Mouse (Mus musculus) forebrain, postnatal 0 days (tissue): Measurements from ENCODE around the gene Tshb. TPM values are rescaled to one million over a fixed set of nuclear protein-coding genes. Genes with fewer than 3 reads are reported as not detected.

Experiments
- ATAC-seq: fragments of 200-750 bp; cut with Nextera tagmentation; 2 replicates; pipeline ENCODE4 v1.8.0; 2017; ENCODE audit warnings: mild to moderate bottlenecking, moderate library complexity
- DNase-seq: peaks from one replicate; pipeline ENCODE4 v3.0.0-alpha.2; 2015
- H3K27ac ChIP-seq: fragments of 300-500 bp; sonication (generic); 2 replicates; pipeline ENCODE4 v1.5.1; 2014; ENCODE audit warnings: low read depth, mild to moderate bottlenecking, antibody characterized with exemption, low read length, moderate library complexity, mixed read lengths
- H3K27me3 ChIP-seq: fragments of 300-500 bp; sonication (generic); 2 replicates; pipeline ENCODE4 v1.6.1; 2014; ENCODE audit warnings: mild to moderate bottlenecking, low read length, mixed read lengths; ENCODE audit not compliant: insufficient read depth
- H3K36me3 ChIP-seq: fragments of 300-500 bp; sonication (generic); 2 replicates; pipeline ENCODE4 v1.6.1; 2014; ENCODE audit warnings: mild to moderate bottlenecking, moderate library complexity; ENCODE audit not compliant: insufficient read depth
- H3K4me1 ChIP-seq: fragments of 300-500 bp; sonication (generic); 2 replicates; pipeline ENCODE4 v1.6.1; 2014; ENCODE audit warnings: antibody characterized with exemption; ENCODE audit not compliant: insufficient read depth
- H3K4me2 ChIP-seq: fragments of 300-500 bp; sonication (generic); 2 replicates; pipeline ENCODE4 v1.6.1; 2014; ENCODE audit warnings: low read depth, mild to moderate bottlenecking, moderate library complexity
- H3K4me3 ChIP-seq: fragments of 300-500 bp; sonication (generic); 2 replicates; pipeline ENCODE4 v1.5.1; 2014; ENCODE audit warnings: low read depth, low read length, mixed read lengths
- H3K9ac ChIP-seq: fragments of 300-500 bp; sonication (generic); 2 replicates; pipeline ENCODE4 v1.6.1; 2014; ENCODE audit warnings: mild to moderate bottlenecking
- H3K9me3 ChIP-seq: fragments of 300-500 bp; sonication (generic); 2 replicates; pipeline ENCODE4 v1.6.1; 2016; ENCODE audit warnings: low read length
- CTCF ChIP-seq: sonication (generic); IDR thresholded peaks from 2 replicates; pipeline ENCODE4 v1.5.1; 2016; ENCODE audit warnings: antibody characterized with exemption, control low read depth, low read depth
- WGBS: fragments of 180-500 bp; shearing (Covaris S2); extraction: QIAGEN DNeasy Blood & Tissue Kit; methylation state at CpG from one replicate; pipeline ENCODE4 v1.1.7; 2014; 5-methylcytosine and 5-hydroxymethylcytosine counted together
- polyA plus RNA-seq: library from polyadenylated mRNA; unstranded; fragments of >200 nt; fragmentation: Nextera tagmentation; extraction: Ambion mirVana; gene quantifications from 2 replicates; pipeline ENCODE4 v1.2.1, GENCODE M21; 2015
- total RNA-seq: library from RNA; depleted of rRNA; stranded (reverse); fragments of >200 nt; gene quantifications from 2 replicates; pipeline ENCODE4 v1.2.3, GENCODE M21; 2014

The Tshb gene
- total and polyA plus RNA-seq, 2 experiments from 2014 or later = 0.11 TPM; not detected in 1

DNA sequence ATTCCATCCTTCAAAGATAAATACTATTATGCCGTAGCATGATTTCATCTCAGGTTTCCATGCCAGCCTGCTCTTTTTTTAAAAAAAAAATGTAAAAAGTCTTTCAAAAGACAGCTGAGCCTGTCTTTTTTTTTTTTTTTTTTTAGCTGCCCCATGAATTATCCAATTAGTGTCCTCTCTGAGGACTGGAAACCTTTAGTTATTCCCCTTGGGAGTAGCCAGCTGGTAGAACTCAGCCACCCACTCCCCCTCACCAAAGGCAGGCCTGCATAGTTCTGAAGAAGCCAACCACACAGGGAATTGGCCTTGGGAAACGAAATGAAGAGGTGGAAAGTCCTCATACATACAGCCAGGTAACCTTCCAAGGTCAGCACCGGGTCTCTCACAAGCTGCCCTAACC lies 34.5 kb downstream of the Tshb start:
- Histone ChIP-seq H3K4me1 (no peaks in the 10 kb centered on the region), H3K27ac (no peak overlapping the region), H3K4me2 (no peak overlapping the region), H3K4me3 (no peak overlapping the region), H3K9ac (no peak overlapping the region), H3K9me3 (no peaks in the 10 kb centered on the region), H3K27me3 (no peaks in the 10 kb centered on the region), H3K36me3 (peaks cover 5% of the 10 kb centered on the region)
- 63% methylated on average over 3 of the region's 3 CpGs for WGBS
- ATAC-seq = no peak
- DNase-seq = no peak
- no peak for TF ChIP-seq CTCF

DNA sequence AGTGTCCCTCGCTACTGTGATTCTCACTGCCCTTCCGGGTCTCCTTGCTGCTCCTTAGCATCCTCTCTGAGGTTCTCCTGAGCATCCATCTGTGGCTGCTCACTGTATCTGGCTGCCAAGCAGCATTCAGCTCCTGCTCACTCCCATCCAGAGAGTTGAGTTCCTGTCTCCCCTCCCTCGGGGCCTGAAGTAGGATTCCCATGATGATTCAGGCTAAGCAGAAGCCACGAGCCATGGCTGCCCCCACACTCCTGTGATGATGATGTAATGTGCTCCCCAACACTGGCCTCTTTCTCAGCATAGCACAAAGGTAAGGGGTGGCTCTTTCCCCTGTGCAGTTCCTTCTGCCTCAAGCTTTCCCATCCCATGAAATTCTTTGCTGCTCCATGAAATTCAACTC lies 36.3 kb downstream of the Tshb start:
- DNase-seq (no peak), ATAC-seq (no peak)
- no peaks in the 10 kb centered on the region for H3K4me1 ChIP-seq
- no peaks in the 10 kb centered on the region for H3K27me3 ChIP-seq
- H3K27ac ChIP-seq = no peak overlapping the region
- no peak for TF ChIP-seq CTCF
- H3K4me2 ChIP-seq = no peak overlapping the region
- H3K9me3 ChIP-seq = no peaks in the 10 kb centered on the region
- WGBS = 84% methylated on average over 4 of the region's 4 CpGs
- H3K4me3 ChIP-seq = no peak overlapping the region
- no peak overlapping the region for H3K9ac ChIP-seq
- H3K36me3 ChIP-seq = peaks cover 4% of the 10 kb centered on the region; the same call in 1 of the 2 replicates

DNA sequence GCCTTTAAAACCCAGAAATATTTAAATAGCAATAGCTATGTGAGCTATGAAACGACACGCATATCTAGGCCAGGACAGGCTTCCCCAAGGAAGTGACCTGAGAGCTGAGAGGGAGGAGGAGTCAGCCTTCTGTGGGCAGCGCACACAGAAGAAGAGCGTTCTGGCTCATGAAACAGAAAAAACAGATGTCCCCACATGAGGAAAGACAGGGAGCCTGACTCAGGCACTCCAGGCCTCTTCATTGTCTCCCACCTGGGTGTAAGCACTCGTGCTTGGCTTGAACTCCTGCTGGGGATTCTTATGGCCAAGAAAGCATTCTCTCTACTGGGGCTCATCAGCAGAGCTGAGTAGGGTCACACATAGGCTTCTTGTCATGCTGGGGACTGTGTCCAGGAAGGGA lies 37.9 kb downstream of the Tshb start:
- no peak overlapping the region for H3K27ac ChIP-seq
- TF ChIP-seq CTCF = no peak
- no peak overlapping the region for H3K9ac ChIP-seq
- H3K4me3 ChIP-seq = no peak overlapping the region
- DNase-seq (no peak), ATAC-seq (no peak)
- no peaks in the 10 kb centered on the region for H3K36me3 ChIP-seq
- no peaks in the 10 kb centered on the region for H3K27me3 ChIP-seq
- 60% methylated on average over 5 of the region's 5 CpGs for whole genome bisulfite sequencing
- no peaks in the 10 kb centered on the region for H3K4me1 ChIP-seq
- no peak overlapping the region for H3K4me2 ChIP-seq
- no peaks in the 10 kb centered on the region for H3K9me3 ChIP-seq

DNA sequence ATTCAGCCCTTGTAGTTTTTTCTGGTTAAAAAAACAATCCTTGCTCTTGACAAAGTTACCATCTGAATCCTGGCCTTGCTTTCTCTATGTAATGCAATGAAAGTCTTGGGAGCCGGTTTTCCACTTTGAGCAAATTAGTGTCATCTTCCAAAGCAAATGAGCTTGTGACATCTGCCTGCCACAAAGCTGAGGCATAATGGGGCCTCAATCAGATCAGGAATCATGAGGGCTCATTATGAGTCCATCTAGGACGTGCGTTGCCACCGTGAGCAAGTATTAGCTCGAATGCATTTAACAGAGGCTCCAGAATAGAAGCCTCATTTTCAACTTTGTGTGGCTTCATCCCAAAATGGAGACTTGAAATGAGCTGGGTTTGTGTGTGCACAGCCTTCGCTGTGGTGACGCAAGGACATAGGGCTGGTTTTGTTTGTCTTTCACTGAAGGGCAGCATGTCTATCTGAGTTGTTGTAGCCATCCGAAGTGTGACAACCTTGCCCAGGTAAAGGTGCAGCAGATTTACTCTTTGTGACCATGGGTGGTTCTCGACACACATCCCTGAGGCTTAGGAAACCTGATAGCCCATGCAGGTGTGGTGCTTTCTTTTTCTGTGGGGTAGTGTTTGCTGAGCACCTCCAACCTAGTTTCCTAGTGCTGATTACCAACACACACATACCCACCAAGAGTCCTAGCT lies 38.6 kb downstream of the Tshb start:
- Histone ChIP-seq H3K9me3 (no peaks in the 10 kb centered on the region), H3K9ac (no peak overlapping the region), H3K27ac (no peak overlapping the region), H3K36me3 (no peaks in the 10 kb centered on the region), H3K4me3 (no peak overlapping the region), H3K4me1 (no peaks in the 10 kb centered on the region), H3K27me3 (no peaks in the 10 kb centered on the region), H3K4me2 (no peak overlapping the region)
- WGBS = 59% methylated on average over 9 of the region's 9 CpGs
- no peak for TF ChIP-seq CTCF
- peak; percentile 38; the same call in 1 of the 2 replicates for ATAC-seq
- no peak for DNase-seq

DNA sequence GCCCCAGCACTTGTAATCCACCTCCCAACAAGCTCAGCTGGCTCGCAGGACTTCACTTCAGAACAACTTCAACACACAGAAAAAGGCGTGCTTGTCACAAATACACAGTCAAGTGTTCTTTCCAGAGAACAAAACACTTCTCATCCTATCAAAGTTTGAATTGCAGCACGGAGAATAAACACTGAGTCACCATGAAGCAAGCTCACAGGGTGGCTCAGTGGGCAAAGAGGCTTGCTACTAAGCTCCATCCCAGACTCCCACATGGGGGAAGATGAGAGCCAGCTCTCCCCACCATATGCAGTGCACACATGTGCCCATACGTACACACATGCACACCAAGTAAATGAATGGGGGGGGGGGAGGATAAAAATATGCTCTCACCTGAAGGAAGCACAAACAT lies 39.3 kb downstream of the Tshb start:
- H3K4me1 ChIP-seq = no peaks in the 10 kb centered on the region
- no peak for TF ChIP-seq CTCF
- peak; percentile 44; the same call in 1 of the 2 replicates for ATAC-seq
- H3K4me2 ChIP-seq = no peak overlapping the region
- H3K27ac ChIP-seq = no peak overlapping the region
- 30% methylated on average over 4 of the region's 4 CpGs for WGBS
- no peak for DNase-seq
- H3K36me3 ChIP-seq = no peaks in the 10 kb centered on the region
- no peak overlapping the region for H3K9ac ChIP-seq
- H3K9me3 ChIP-seq = no peaks in the 10 kb centered on the region
- no peak overlapping the region for H3K4me3 ChIP-seq
- no peaks in the 10 kb centered on the region for H3K27me3 ChIP-seq

DNA sequence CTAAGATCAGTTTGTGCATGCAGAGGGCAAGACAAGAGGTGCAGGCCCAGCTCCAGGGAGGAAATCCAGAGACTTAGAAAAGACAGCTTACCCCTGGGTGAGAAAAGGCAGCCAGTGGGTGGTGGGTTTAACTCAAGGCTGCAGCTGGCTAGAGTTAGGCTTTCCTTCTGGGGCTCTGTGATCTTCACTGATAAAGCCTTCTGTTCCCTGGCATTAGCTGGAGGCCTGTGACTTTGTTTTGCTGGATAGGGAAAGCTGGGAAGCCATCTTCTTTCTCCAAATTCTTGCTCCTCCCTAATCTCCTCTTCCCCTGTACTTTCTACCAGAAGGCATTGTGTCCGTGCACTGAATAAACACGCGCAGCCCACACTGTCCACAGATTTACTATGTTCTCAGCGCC lies 39.8 kb downstream of the Tshb start:
- H3K36me3 ChIP-seq = no peaks in the 10 kb centered on the region
- no peaks in the 10 kb centered on the region for H3K9me3 ChIP-seq
- no peak overlapping the region for H3K27ac ChIP-seq
- no peak for DNase-seq
- H3K4me2 ChIP-seq = no peak overlapping the region
- TF ChIP-seq CTCF = no peak
- no peak for ATAC-seq
- WGBS = 34% methylated on average over 4 of the region's 4 CpGs
- no peaks in the 10 kb centered on the region for H3K4me1 ChIP-seq
- H3K27me3 ChIP-seq = no peaks in the 10 kb centered on the region
- H3K4me3 ChIP-seq = no peak overlapping the region
- no peak overlapping the region for H3K9ac ChIP-seq

DNA sequence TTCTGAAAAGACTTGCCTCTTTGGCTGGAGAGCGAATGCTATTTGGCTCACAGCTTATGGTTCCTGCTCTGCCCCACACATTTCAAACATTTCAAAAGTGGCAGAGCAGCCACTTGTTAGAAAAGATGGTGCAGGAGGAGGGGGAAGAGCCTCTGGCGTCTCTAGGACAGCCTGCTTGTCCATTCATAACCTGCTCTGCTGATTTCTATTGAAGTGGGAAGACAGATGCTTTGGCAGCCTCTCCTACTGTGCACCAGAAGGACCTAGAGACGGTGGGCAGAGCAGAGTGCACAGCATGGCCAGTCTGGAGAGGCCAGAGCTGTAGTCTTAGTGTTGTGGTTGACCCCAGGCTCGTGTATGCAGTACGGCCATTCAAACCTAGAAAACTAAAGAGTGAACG lies 43.6 kb downstream of the Tshb start:
- H3K4me2 ChIP-seq = no peak overlapping the region
- WGBS = 61% methylated on average over 6 of the region's 6 CpGs
- DNase-seq = no peak
- TF ChIP-seq CTCF = no peak
- H3K9me3 ChIP-seq = no peaks in the 10 kb centered on the region
- H3K27ac ChIP-seq = no peak overlapping the region
- peaks cover 8% of the 10 kb centered on the region; the same call in 1 of the 2 replicates for H3K4me1 ChIP-seq
- no peak overlapping the region for H3K9ac ChIP-seq
- no peaks in the 10 kb centered on the region for H3K36me3 ChIP-seq
- H3K27me3 ChIP-seq = no peaks in the 10 kb centered on the region
- no peak for ATAC-seq
- no peak overlapping the region for H3K4me3 ChIP-seq
